Mouse (Mus musculus): ENCODE measurements around the gene Gm44503. TPM values are rescaled to one million over a fixed set of nuclear protein-coding genes. Genes with fewer than 3 reads are reported as not detected.

Gm44503 gene
- polyA plus RNA-seq (2016; fragmentation: Nextera tagmentation; extraction: Ambion mirVana), result not detected in 2 replicates

- H3K4me1 ChIP-seq, result peaks cover 14% of the 10 kb centered on the region
- 2% methylated on average over 43 of the region's 43 CpGs for WGBS
- peak; percentile 92 for DNase-seq (ENCODE audit: low spot score)
- peak within 1 kb of the TSS; percentile 83 for H3K27ac ChIP-seq (replicated peaks)
- no peaks in the 10 kb centered on the region for H3K36me3 ChIP-seq (replicated peaks)
- no peaks in the 10 kb centered on the region for H3K9me3 ChIP-seq
- H3K4me3 ChIP-seq, result peak within 1 kb of the TSS; percentile 79
- no peaks in the 10 kb centered on the region for H3K27me3 ChIP-seq (replicated peaks; ENCODE audit: low read depth, poor library complexity, severe bottlenecking)
Observed at GRCm38 (mm10) chr9:72958521-72959450, at the start of gene Gm44503, which contains the start of gene Dyx1c1. TSS of gene Gm44503 (plus strand) at chr9:72958852. TSS of gene Dyx1c1 (plus strand) at chr9:72958785.

- Histone ChIP-seq H3K27ac (replicated peaks) (no peak overlapping the region), H3K9me3 (no peaks in the 10 kb centered on the region), H3K36me3 (replicated peaks) (peaks cover 89% of the 10 kb centered on the region), H3K4me1 (no peaks in the 10 kb centered on the region), H3K4me3 (no peak overlapping the region), H3K27me3 (replicated peaks; ENCODE audit: low read depth, poor library complexity, severe bottlenecking) (no peaks in the 10 kb centered on the region)
- DNase-seq (ENCODE audit: low spot score), result no peak
- WGBS, result 90% methylated on average over 2 of the region's 2 CpGs
Observed at GRCm38 (mm10) chr9:72911381-72911780, 47.3 kb upstream of the Gm44503 start.

- no peaks in the 10 kb centered on the region for H3K9me3 ChIP-seq
- peaks cover 73% of the 10 kb centered on the region for H3K36me3 ChIP-seq (replicated peaks)
- no peak overlapping the region for H3K4me3 ChIP-seq
- no peaks in the 10 kb centered on the region for H3K4me1 ChIP-seq
- no peak for DNase-seq (ENCODE audit: low spot score)
- H3K27me3 ChIP-seq (replicated peaks; ENCODE audit: low read depth, poor library complexity, severe bottlenecking), result no peaks in the 10 kb centered on the region
- WGBS, result 90% methylated on average over 6 of the region's 6 CpGs
- no peak overlapping the region for H3K27ac ChIP-seq (replicated peaks)
Observed at GRCm38 (mm10) chr9:72913551-72913950, 45.1 kb upstream of the Gm44503 start.

GRCm38 (mm10) chr9:72915728-72916127 is 42.9 kb upstream of the Gm44503 start:
- DNase-seq (ENCODE audit: low spot score), result no peak
- Histone ChIP-seq H3K4me3 (no peak overlapping the region), H3K4me1 (no peaks in the 10 kb centered on the region), H3K36me3 (replicated peaks) (peaks cover 51% of the 10 kb centered on the region), H3K27ac (replicated peaks) (no peak overlapping the region), H3K27me3 (replicated peaks; ENCODE audit: low read depth, poor library complexity, severe bottlenecking) (no peaks in the 10 kb centered on the region), H3K9me3 (no peaks in the 10 kb centered on the region)
- WGBS, result 76% methylated on average over 7 of the region's 7 CpGs

- DNase-seq (ENCODE audit: low spot score), result no peak
- H3K27me3 ChIP-seq (replicated peaks; ENCODE audit: low read depth, poor library complexity, severe bottlenecking), result peaks cover 38% of the 10 kb centered on the region
- H3K4me3 ChIP-seq, result no peak overlapping the region
- H3K4me1 ChIP-seq, result peaks cover 27% of the 10 kb centered on the region
- H3K27ac ChIP-seq (replicated peaks), result no peak overlapping the region
- H3K9me3 ChIP-seq, result no peaks in the 10 kb centered on the region
- 85% methylated on average over 3 of the region's 3 CpGs for WGBS
- peaks cover 9% of the 10 kb centered on the region; the same call in 1 of the 2 replicates for H3K36me3 ChIP-seq (replicated peaks)
Observed at GRCm38 (mm10) chr9:72923068-72923467, 35.6 kb upstream of the Gm44503 start.

- peaks cover 14% of the 10 kb centered on the region for H3K36me3 ChIP-seq (replicated peaks)
- peaks cover 30% of the 10 kb centered on the region for H3K4me1 ChIP-seq
- peak within 1 kb of the TSS; percentile 87 for H3K4me3 ChIP-seq
- no peaks in the 10 kb centered on the region for H3K9me3 ChIP-seq
- peak within 1 kb of the TSS; percentile 95 for H3K27ac ChIP-seq (replicated peaks)
- peaks cover 38% of the 10 kb centered on the region for H3K27me3 ChIP-seq (replicated peaks; ENCODE audit: low read depth, poor library complexity, severe bottlenecking)
- peak; percentile 83 for DNase-seq (ENCODE audit: low spot score)
- under 1% methylated on average over 108 of the region's 108 CpGs for WGBS
Observed at GRCm38 (mm10) chr9:72925021-72925934, 33.4 kb upstream of the Gm44503 start, which contains the start of gene Pygo1. TSS of gene Pygo1 (plus strand) at chr9:72925645.

- peaks cover 17% of the 10 kb centered on the region for H3K36me3 ChIP-seq (replicated peaks)
- H3K27me3 ChIP-seq (replicated peaks; ENCODE audit: low read depth, poor library complexity, severe bottlenecking), result peaks cover 38% of the 10 kb centered on the region
- H3K4me3 ChIP-seq, result peak overlapping the region; percentile 87
- no peak for DNase-seq (ENCODE audit: low spot score)
- WGBS, result 1% methylated on average over 20 of the region's 20 CpGs
- H3K27ac ChIP-seq (replicated peaks), result peak overlapping the region; percentile 95
- H3K9me3 ChIP-seq, result no peaks in the 10 kb centered on the region
- peaks cover 30% of the 10 kb centered on the region for H3K4me1 ChIP-seq
Observed at GRCm38 (mm10) chr9:72925935-72926258, 32.8 kb upstream of the Gm44503 start.

GRCm38 (mm10) chr9:72931166-72931790 is 27.4 kb upstream of the Gm44503 start:
- Histone ChIP-seq H3K9me3 (no peaks in the 10 kb centered on the region), H3K4me1 (peaks cover 20% of the 10 kb centered on the region), H3K4me3 (no peak overlapping the region), H3K36me3 (replicated peaks) (peaks cover 61% of the 10 kb centered on the region), H3K27ac (replicated peaks) (no peak overlapping the region), H3K27me3 (replicated peaks; ENCODE audit: low read depth, poor library complexity, severe bottlenecking) (peaks cover 14% of the 10 kb centered on the region)
- no peak for DNase-seq (ENCODE audit: low spot score)
- 78% methylated on average over 13 of the region's 13 CpGs for WGBS

GRCm38 (mm10) chr9:72935309-72935708 is 23.3 kb upstream of the Gm44503 start:
- DNase-seq (ENCODE audit: low spot score), result no peak
- no peaks in the 10 kb centered on the region for H3K27me3 ChIP-seq (replicated peaks; ENCODE audit: low read depth, poor library complexity, severe bottlenecking)
- no peak overlapping the region for H3K4me3 ChIP-seq
- no peaks in the 10 kb centered on the region for H3K4me1 ChIP-seq
- no peaks in the 10 kb centered on the region for H3K9me3 ChIP-seq
- H3K36me3 ChIP-seq (replicated peaks), result peaks cover 47% of the 10 kb centered on the region
- no peak overlapping the region for H3K27ac ChIP-seq (replicated peaks)
- WGBS, result 84% methylated on average over 4 of the region's 4 CpGs

- Histone ChIP-seq H3K27me3 (replicated peaks; ENCODE audit: low read depth, poor library complexity, severe bottlenecking) (no peaks in the 10 kb centered on the region), H3K27ac (replicated peaks) (no peak overlapping the region), H3K4me1 (no peaks in the 10 kb centered on the region), H3K4me3 (no peak overlapping the region), H3K9me3 (no peaks in the 10 kb centered on the region), H3K36me3 (replicated peaks) (peaks cover 42% of the 10 kb centered on the region)
- no peak for DNase-seq (ENCODE audit: low spot score)
- 75% methylated on average over 2 of the region's 2 CpGs for WGBS
Observed at GRCm38 (mm10) chr9:72936301-72936700, 22.4 kb upstream of the Gm44503 start.

GRCm38 (mm10) chr9:72943424-72943823 is 15.2 kb upstream of the Gm44503 start:
- Histone ChIP-seq H3K36me3 (replicated peaks) (peaks cover 52% of the 10 kb centered on the region), H3K4me3 (no peak overlapping the region), H3K27me3 (replicated peaks; ENCODE audit: low read depth, poor library complexity, severe bottlenecking) (no peaks in the 10 kb centered on the region), H3K27ac (replicated peaks) (no peak overlapping the region), H3K4me1 (no peaks in the 10 kb centered on the region), H3K9me3 (peaks cover 7% of the 10 kb centered on the region; the same call in 1 of the 2 replicates)
- DNase-seq (ENCODE audit: low spot score), result no peak
- WGBS, result 62% methylated on average over 3 of the region's 3 CpGs

- Histone ChIP-seq H3K9me3 (peaks cover 7% of the 10 kb centered on the region; the same call in 1 of the 2 replicates), H3K4me1 (no peaks in the 10 kb centered on the region), H3K27ac (replicated peaks) (no peak overlapping the region), H3K36me3 (replicated peaks) (peaks cover 52% of the 10 kb centered on the region), H3K4me3 (no peak overlapping the region), H3K27me3 (replicated peaks; ENCODE audit: low read depth, poor library complexity, severe bottlenecking) (no peaks in the 10 kb centered on the region)
- 90% methylated on average over 13 of the region's 13 CpGs for WGBS
- no peak for DNase-seq (ENCODE audit: low spot score)
Observed at GRCm38 (mm10) chr9:72944286-72944685, 14.4 kb upstream of the Gm44503 start.
